Comparison of ENCODE assay signal across 8 mouse cellular contexts in the genomic region with DNA sequence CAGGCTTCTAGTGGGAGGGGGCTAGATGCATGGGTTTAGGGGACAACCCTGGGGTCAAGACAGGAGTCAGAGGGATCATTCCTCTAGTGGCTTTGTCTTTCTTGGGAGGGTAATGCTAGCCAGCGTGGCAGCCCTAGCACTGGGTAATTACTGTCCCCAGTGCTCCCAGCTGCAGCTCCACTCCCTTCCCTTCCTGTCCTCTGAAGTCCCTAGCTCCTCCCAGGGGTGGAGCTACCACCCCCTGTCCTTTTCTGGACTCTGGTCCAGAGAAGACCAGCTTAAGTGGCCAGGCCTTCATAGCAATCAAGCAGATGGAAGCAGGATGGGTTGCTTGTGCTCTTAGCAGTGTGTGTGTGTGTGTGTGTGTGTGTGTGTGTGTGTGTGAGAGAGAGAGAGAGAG. TPM values are rescaled to one million over a fixed set of nuclear protein-coding genes. Genes with fewer than 3 reads are reported as not detected.
A peak's percentile ranks its signal among the peaks of the same experiment; 100 is the strongest.
DNase-seq lines count a peak whose midpoint lies in the region; ATAC-seq lines count a peak whose summit lies in the region.
"Had no signal": no experiment of that assay in that cellular context is flagged by ENCODE, and none has a peak within 500 bp of the region (broad histone marks: within the 10 kb centered on the region; RNA-seq: fewer than 3 reads in every experiment).

No protein-coding gene starts in this region.

- DNase-seq in right cerebral cortex, postnatal 14 days: peak; percentile 6
- no peak for DNase-seq in right cerebral cortex, adult 2 months (ENCODE audit: low spot score in 2 of 2)
- DNase-seq in limb, embryonic 11.5 days (ENCODE audit: low spot score): peak; percentile 27
- DNase-seq in midbrain, embryonic 14.5 days: no peak
- DNase-seq in spleen, adult 12 weeks (ENCODE audit: low spot score): no peak

- H3K36me3 ChIP-seq in heart, embryonic 16.5 days (ENCODE audit: control insufficient read depth, insufficient read depth): no peaks in the 10 kb centered on the region
- no peaks in the 10 kb centered on the region for H3K36me3 ChIP-seq in limb, embryonic 11.5 days (ENCODE audit: control insufficient read depth, insufficient read depth, low read length)
- H3K36me3 ChIP-seq in midbrain, embryonic 14.5 days (ENCODE audit: control insufficient read depth, insufficient read depth, low read length): no peaks in the 10 kb centered on the region

- H3K4me3 ChIP-seq in heart, embryonic 16.5 days (ENCODE audit: low read length): no peak overlapping the region
- H3K4me3 ChIP-seq in limb, embryonic 11.5 days (ENCODE audit: low read depth, low read length): no peak overlapping the region
- H3K4me3 ChIP-seq in midbrain, embryonic 14.5 days (replicated peaks; ENCODE audit: low read depth, low read length): no peak overlapping the region

- no peak overlapping the region for H3K4me2 ChIP-seq in heart, embryonic 16.5 days (ENCODE audit: low read depth, low read length)
- H3K4me2 ChIP-seq in limb, embryonic 11.5 days (ENCODE audit: low read depth, severe bottlenecking): no peak overlapping the region
- H3K4me2 ChIP-seq in midbrain, embryonic 14.5 days (ENCODE audit: low read length): no peak overlapping the region

- no peaks in the 10 kb centered on the region for H3K9me3 ChIP-seq in heart, embryonic 16.5 days (replicated peaks; ENCODE audit: control insufficient read depth, low read length)
- no peaks in the 10 kb centered on the region for H3K9me3 ChIP-seq in limb, embryonic 11.5 days (ENCODE audit: control insufficient read depth, low read length)
- no peaks in the 10 kb centered on the region for H3K9me3 ChIP-seq in midbrain, embryonic 14.5 days (ENCODE audit: control insufficient read depth, low read length)

- H3K27ac ChIP-seq in heart, embryonic 16.5 days (ENCODE audit: low read length): no peak overlapping the region
- H3K27ac ChIP-seq in limb, embryonic 11.5 days (replicated peaks; ENCODE audit: low read depth, low read length): no peak overlapping the region
- H3K27ac ChIP-seq in midbrain, embryonic 14.5 days (replicated peaks; ENCODE audit: low read depth, low read length): no peak overlapping the region

- ATAC-seq in heart, embryonic 16.5 days (replicated peaks; ENCODE audit: extremely low read depth, insufficient read depth, low FRiP score): 0 out of 2 replicates have a peak, but pooled peaks have one; percentile 49
- 0 out of 2 replicates have a peak, but pooled peaks have one; percentile 61 for ATAC-seq in limb, embryonic 11.5 days (ENCODE audit: insufficient number of reproducible peaks, low FRiP score, low TSS enrichment, low read depth)
- ATAC-seq in erythroblast, adult 5-6 weeks (replicated peaks; ENCODE audit: low FRiP score, poor library complexity, severe bottlenecking): no peak
- no peak for ATAC-seq in midbrain, embryonic 14.5 days (ENCODE audit: low FRiP score, low TSS enrichment)
- ATAC-seq: Patski had no signal

- no peak overlapping the region for H3K9ac ChIP-seq in heart, embryonic 16.5 days (ENCODE audit: low read length)
- no peak overlapping the region for H3K9ac ChIP-seq in limb, embryonic 11.5 days (ENCODE audit: low read length)
- no peak overlapping the region for H3K9ac ChIP-seq in midbrain, embryonic 14.5 days (replicated peaks; ENCODE audit: low read length)

- H3K4me1 ChIP-seq in heart, embryonic 16.5 days (ENCODE audit: control insufficient read depth, insufficient read depth, low read length): peaks cover 13% of the 10 kb centered on the region
- H3K4me1 ChIP-seq in limb, embryonic 11.5 days (ENCODE audit: control insufficient read depth, insufficient read depth, low read length): peaks cover 7% of the 10 kb centered on the region; the same call in 1 of the 2 replicates
- H3K4me1 ChIP-seq in midbrain, embryonic 14.5 days (ENCODE audit: control insufficient read depth, insufficient read depth, low read length): no peaks in the 10 kb centered on the region

- WGBS in heart, embryonic 16.5 days: 25% methylated on average over 1 of the region's 1 CpGs
- WGBS in limb, embryonic 11.5 days: 23% methylated on average over 1 of the region's 1 CpGs
- WGBS in midbrain, embryonic 14.5 days: 24% methylated on average over 1 of the region's 1 CpGs

- no peaks in the 10 kb centered on the region for H3K27me3 ChIP-seq in heart, embryonic 16.5 days (ENCODE audit: control insufficient read depth, insufficient read depth, low read length)
- 0 out of 2 replicates have a peak, but pooled peaks cover 2% of the 10 kb centered on the region for H3K27me3 ChIP-seq in limb, embryonic 11.5 days (ENCODE audit: control insufficient read depth, insufficient read depth, low read length)
- no peaks in the 10 kb centered on the region for H3K27me3 ChIP-seq in midbrain, embryonic 14.5 days (ENCODE audit: control insufficient read depth, insufficient read depth, low read length)

RNA-seq across cellular contexts. Expression of gene Fgd1, which starts 9.6 kb away (rescaled TPM):
- polyA plus RNA-seq in heart, embryonic 16.5 days (2015; fragmentation: Nextera tagmentation; extraction: Ambion mirVana): 5.6 and 8.3 TPM in 2 replicates
- 13.5 and 18.0 TPM in 2 replicates for polyA plus RNA-seq in limb, embryonic 11.5 days (2014; fragmentation: Nextera tagmentation; extraction: Ambion mirVana)
- not detected in 2 replicates for total RNA-seq in erythroblast, adult 5-6 weeks (2015; ENCODE audit: low replicate concordance)
- total RNA-seq in erythroblast, adult 5-6 weeks (2017; ENCODE audit: low replicate concordance): 2.6 TPM in 1 of 2 replicates, not detected in the other
- polyA plus RNA-seq in midbrain, embryonic 14.5 days (2014; fragmentation: Nextera tagmentation; extraction: Ambion mirVana): 15.7 and 18.4 TPM in 2 replicates

RNA-seq across cellular contexts. Expression of gene Gnl3l, which starts 38.4 kb away (rescaled TPM):
- 19.0 and 21.4 TPM in 2 replicates for polyA plus RNA-seq in heart, embryonic 16.5 days (2015; fragmentation: Nextera tagmentation; extraction: Ambion mirVana)
- polyA plus RNA-seq in limb, embryonic 11.5 days (2014; fragmentation: Nextera tagmentation; extraction: Ambion mirVana): 29.0 and 32.8 TPM in 2 replicates
- 7.7 and 7.9 TPM in 2 replicates for total RNA-seq in erythroblast, adult 5-6 weeks (2015; ENCODE audit: low replicate concordance)
- total RNA-seq in erythroblast, adult 5-6 weeks (2017; ENCODE audit: low replicate concordance): 13.1 and 16.6 TPM in 2 replicates
- 73.3 and 85.3 TPM in 2 replicates for polyA plus RNA-seq in midbrain, embryonic 14.5 days (2014; fragmentation: Nextera tagmentation; extraction: Ambion mirVana)

RNA-seq across cellular contexts. Expression of gene Tsr2, which starts 40.8 kb away (rescaled TPM):
- 16.4 and 17.5 TPM in 2 replicates for polyA plus RNA-seq in heart, embryonic 16.5 days (2015; fragmentation: Nextera tagmentation; extraction: Ambion mirVana)
- polyA plus RNA-seq in limb, embryonic 11.5 days (2014; fragmentation: Nextera tagmentation; extraction: Ambion mirVana): 45.2 and 57.2 TPM in 2 replicates
- total RNA-seq in erythroblast, adult 5-6 weeks (2015; ENCODE audit: low replicate concordance): 0.38 and 1.5 TPM in 2 replicates
- total RNA-seq in erythroblast, adult 5-6 weeks (2017; ENCODE audit: low replicate concordance): 2.5 and 3.2 TPM in 2 replicates
- 35.5 and 38.9 TPM in 2 replicates for polyA plus RNA-seq in midbrain, embryonic 14.5 days (2014; fragmentation: Nextera tagmentation; extraction: Ambion mirVana)

Comparison
In these comparisons a context has a peak if more than half of its experiments do, and no peak if none do; other contexts are left out.
1. DNase-seq: peak in right cerebral cortex, postnatal 14 days (single experiment) and limb, embryonic 11.5 days (single experiment); none in right cerebral cortex, adult 2 months (0 of 2), midbrain, embryonic 14.5 days (single experiment) and spleen, adult 12 weeks (single experiment).
2. ATAC-seq: peak in heart, embryonic 16.5 days (single experiment) and limb, embryonic 11.5 days (single experiment); none in erythroblast, adult 5-6 weeks (single experiment) and midbrain, embryonic 14.5 days (single experiment).